Mouse (Mus musculus): ENCODE measurements around the gene Ddx58. TPM values are rescaled to one million over a fixed set of nuclear protein-coding genes. Genes with fewer than 3 reads are reported as not detected.

Ddx58 gene
- 1 to 10 TPM; 1.5 to 2.0 (median 1.9) TPM for total RNA-seq (2022)

DNA sequence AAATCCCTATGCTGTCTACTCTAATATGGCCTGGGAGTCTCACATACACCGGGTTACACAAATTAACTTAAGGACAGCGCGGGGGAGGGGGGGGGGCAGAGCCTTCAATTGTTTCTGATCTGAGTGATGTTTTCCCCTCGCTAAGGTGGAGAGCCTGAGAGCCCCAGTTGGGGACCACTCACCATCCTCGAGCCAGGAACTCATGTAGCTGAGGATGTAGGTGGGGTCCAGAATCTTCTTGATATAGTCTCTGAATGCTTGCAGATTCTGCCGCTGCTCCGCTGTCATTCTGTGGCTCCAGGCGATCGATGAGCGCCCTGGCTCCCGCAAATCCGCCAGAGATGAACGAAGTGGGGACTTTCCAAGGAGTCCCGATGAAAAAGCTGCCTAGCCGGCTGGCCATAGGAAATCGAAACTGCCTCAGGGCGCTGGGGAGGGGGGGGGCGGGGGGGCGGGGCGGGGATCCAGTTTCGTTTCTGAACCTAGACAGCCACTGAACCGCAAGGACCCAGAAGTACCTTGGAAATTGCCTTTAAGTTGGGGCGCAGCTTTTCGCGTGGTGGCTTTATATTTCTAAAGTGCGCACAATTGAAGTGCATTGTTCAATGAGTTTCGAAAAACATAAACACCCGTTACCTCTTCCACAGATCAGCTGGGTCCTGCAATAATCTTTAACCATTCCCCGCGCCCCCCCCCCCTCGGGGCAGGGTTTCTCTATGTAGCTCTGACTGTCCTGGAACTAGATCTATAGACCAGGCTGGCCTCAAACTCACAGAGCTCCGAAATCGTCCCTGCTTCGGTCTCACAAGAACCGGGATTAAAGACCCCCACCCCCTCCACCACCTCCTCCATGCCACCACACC, at the start of gene Ddx58:
Gene Ddx58 (minus strand): TSS at position 420 of the 863 bp plus-strand sequence.
- no peak for DNase-seq (ENCODE audit: low spot score in 2 of 2)

DNA sequence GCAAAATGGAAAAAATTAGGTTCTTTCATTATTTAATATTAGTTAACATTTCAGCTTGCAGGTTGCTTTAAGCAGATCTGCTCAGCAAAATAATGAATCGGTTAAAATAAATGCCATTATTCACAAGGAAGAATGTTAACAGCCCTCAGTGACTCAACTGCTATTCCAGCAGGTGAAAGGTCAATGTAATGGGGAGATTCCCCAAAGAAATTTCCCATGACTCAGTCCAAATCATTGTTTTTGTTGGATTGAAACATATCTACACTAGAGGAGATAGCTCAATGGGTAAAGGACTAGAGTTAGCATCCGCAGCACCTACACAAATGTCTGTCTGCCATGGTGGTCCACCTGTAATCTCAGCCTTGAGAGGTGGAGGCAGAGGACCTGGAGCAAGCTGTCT, 49.4 kb upstream of the Ddx58 start:
- DNase-seq (ENCODE audit: low spot score in 2 of 2) = no peak

DNA sequence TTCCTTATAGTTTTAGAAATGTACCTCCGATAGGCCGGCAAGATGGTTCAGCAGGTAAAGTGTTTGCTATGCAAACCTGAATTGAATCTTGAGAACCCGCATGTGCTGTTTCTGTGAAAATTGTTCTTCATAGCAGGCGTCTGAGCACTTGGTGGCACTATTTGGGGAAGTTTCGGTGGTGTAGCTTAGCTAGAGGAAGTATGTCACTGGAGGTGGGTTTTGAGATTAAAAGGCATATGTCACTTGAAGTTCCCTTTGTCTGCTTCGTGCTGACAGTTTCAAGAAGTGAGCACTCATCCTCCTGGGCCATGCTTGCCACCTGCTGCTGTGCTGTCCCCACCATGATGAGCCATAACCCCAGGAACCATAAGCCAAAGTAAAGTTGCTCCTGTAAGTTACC, 47.8 kb upstream of the Ddx58 start:
- no peak for DNase-seq (ENCODE audit: low spot score in 2 of 2)

DNA sequence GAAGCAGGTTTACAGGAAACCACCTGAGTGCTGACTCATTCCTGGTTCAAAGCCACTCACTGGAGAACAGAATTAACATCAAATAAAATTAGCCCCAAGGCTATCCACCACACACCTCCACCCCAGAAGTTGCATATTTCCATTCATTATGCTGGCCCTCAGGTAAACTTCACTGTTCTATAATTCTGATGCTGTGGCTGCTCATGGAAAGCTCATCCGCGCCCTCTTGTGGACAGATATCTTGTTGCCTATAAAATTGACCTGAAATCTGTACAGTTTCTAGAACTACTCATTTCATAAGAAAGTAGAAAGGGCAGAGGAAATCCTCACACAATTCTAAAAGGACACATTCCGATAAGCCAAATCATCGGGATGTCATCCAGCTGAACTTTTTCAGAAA, 46.0 kb upstream of the Ddx58 start:
- DNase-seq (ENCODE audit: low spot score in 2 of 2) = peak in 1 of 2 experiments; percentile 18

DNA sequence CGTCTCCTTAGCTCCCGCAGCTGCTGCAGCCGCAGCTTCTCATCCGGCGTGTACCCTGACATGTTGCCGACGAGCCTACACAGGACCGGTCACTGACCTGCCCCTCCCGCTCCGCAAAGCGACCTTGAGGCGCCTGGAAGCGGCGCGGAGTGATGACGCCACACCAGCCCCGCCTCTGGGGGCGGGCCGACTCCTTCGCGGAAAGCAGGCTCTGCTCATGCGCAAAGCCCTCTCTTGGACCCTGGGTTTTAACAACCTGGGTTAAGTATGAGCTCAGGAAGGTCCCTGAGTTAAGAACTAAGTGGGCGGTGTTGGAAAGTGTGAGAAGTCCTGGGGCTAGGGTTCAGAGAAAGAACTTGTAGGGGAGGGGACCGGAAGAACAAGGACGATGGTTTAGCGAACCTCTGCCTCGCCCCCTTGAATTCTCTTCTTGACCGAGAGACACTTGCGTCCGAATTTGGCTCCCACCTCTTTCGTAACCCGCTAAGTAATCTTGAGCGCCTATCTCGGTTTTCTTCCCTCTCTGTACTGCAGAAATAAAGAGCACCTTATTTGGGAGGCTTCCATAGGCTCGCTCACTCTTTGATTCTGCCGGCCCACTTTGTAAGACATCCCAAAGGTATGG, 39.8 kb upstream of the Ddx58 start, which contains the start of gene Ndufb6:
Gene Ndufb6 (minus strand): TSS at position 146 of the 625 bp plus-strand sequence.
- DNase-seq (ENCODE audit: low spot score in 2 of 2) = peak; percentile 84 to 86

DNA sequence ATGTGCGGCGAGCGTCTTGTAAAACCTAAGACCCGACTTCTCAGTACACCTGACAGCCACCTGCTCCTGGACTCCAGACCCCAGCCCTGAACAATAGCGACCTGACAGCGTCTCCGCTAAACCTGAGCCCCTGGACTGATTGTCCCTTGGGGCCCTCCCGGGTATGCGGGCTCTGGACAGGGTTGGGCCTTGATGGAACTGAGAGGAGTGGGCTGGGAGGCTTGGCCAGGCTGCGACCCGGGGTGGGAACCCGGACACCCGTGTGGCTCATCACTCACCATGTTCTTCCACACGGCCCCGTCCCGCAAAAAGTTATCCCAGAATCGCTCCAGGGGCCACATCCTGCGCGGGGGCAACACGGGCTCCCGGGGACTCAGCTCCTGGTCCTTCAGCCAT, 39.2 kb upstream of the Ddx58 start:
- no peak for DNase-seq (ENCODE audit: low spot score in 2 of 2)

DNA sequence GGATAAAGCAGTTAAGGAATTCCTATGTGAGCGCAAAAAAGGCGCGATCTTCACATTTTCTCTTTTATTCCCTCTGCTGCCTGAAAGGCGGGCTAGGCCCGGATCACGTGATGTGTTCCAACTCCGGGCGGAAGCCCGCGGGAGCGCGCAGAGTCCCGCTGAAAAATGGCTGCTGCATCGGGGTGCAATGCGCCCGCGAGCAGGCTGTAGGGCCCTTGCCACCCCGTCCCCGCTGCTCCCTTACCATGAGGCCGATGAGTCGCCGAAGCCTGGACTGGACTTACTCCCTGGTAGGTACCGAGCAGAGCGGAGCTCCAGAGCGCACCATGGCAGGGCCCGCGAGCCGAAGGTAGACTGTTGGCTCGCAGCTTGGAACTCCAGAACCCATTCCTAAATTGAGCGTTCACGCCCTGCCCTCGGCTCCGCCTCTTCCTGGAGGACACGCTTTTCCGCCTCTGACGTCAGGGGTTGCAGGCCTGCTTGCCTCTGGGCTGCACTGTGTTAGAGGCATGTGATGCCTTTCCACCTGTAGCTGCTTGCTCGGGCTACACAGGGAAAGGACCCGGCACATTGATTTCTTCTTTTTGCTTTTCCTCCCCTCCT, 29.9 kb upstream of the Ddx58 start, which contains the start of the genes Smim27 and Topors:
Gene Smim27 (plus strand): TSS at position 150 of the 603 bp plus-strand sequence.
Gene Topors (minus strand): TSS at position 421 of the 603 bp plus-strand sequence.
- peak; percentile 92 for DNase-seq (ENCODE audit: low spot score in 2 of 2)

DNA sequence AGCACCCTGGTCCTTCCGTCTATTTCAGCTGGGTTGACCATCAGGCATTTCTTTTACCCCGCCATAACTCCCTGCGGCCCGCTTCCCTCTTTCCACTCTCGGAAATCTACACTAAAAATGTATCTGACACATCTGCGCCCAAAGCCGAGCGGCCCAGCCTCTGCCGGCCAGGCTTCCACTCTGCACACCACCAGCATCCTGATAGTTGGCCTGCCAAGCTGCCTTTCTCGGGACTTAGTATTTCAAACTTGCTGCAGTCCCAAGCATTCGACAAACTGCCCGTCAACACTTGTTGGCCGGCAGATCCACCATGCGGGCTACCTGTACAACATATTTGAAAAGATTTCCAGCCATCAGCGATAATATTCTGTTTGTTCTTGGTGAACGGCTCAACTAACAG, 29.2 kb upstream of the Ddx58 start:
- DNase-seq (ENCODE audit: low spot score in 2 of 2) = no peak

DNA sequence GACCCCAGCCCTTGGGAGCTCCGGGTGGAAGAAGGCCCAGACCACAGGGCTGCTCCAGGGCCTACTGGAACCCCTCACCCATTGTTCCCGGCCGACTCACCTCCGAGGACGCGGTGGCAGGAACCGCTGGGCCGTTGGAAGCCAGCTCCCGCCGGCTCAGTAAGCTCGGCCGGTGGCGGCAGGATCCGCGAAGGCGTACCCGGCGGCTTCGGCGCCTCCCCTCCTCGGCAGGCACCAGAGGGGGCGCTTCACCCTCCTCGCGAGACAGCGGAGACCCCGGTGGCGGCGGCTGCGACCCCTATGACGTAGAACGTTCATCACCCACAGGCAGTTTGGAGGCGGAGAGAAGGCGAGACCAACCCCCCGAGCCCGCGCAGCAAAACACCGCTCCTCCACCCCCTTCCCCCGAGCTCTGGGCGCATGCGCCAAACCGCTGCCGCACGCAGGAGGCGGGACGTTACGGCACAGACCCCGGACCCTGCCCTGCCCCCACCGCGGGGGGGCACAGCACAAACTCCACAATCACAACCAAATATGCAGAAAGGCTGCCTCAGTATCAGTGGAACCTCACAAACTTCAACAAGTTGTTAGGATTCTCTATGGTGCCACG, 28.7 kb upstream of the Ddx58 start:
- DNase-seq (ENCODE audit: low spot score in 2 of 2) = peak; percentile 66 to 78

DNA sequence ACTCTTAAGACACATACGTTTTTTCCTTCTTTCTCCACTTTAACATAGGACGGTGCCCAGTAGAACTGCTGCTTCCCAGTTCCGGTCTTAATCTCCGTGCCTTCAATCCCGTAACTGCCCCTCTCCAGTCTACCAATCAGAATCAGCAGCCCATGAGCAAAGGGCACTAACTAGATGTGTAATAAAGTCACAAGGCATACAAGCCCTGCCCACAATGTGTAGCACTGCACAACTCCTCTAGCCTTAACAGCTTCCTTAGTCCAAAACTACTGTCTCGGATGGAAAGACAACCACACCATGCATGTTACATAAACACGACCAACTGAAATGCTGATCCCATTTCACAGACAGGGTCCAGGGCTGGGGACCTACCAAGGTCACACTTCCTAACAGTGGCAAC, 28.1 kb upstream of the Ddx58 start:
- DNase-seq (ENCODE audit: low spot score in 2 of 2) = no peak

DNA sequence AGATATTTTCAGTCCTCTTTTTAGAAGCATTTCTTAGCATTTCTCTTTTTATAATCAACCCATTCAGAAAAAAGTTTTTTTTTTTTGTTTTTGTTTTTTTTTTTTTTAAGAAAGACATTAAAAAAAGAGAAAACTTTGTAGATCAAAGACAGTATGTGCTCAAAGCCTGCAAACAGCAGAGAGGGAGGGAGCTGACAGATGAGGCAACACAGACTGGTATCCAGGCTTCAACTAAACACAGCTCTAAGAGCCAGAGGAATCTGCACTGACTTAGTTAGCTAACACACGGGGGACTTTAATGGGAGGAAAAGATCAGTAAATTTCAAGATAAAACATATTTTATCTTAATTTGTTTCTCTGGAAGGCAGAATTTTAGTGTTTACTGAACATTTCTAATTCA, 24.7 kb upstream of the Ddx58 start:
- DNase-seq (ENCODE audit: low spot score in 2 of 2) = no peak

DNA sequence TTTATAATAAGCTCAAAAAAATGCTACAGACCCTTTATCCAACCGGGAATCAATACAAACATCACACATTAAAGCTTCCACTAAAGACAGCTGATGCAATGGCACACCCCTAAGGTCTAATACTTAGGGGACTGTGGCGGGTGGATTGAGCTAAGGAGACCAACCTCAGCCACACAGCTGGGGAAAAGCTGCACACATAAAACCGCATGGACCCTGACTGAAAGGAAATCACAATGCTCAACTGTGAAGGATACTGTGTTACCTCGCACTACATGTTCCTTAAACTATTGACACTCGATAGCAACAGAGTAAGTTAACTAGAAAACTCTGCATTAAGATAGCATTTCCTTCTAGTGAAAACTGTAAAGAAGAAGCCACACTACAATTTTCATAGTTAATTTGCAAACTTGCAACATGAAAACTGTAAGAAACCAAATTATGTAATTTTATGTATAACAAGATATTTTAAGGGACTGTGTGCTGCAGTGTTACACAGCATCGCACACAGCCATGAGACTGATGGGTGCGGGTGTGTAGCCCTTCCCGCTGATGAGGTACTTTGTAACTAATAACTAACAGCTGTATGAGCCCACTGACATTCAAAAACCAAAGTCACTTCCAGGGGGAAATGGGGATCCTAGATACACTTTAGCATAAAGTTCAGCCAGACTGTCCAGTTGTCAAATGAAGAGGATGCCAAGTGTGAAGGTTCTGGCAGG, 14.9 kb upstream of the Ddx58 start:
- no peak for DNase-seq (ENCODE audit: low spot score in 2 of 2)

DNA sequence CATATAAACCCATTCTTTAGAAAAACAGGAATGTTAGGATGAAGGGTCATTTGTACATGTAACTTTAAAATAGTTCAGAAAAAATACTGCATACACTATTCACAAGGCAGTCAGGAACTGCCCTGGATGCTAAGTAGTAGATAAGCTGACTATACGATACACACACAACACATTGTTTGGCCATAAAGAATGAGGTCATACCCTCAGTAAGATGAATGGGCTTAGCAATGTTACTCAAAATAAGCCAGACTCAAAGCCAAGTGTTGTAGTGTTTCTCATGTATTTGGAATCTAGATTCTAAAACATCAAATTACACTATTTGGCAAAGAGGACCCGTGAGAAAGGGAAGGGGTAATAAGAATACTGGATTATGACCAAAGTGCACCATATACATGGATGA, 14.1 kb upstream of the Ddx58 start:
- no peak for DNase-seq (ENCODE audit: low spot score in 2 of 2)

DNA sequence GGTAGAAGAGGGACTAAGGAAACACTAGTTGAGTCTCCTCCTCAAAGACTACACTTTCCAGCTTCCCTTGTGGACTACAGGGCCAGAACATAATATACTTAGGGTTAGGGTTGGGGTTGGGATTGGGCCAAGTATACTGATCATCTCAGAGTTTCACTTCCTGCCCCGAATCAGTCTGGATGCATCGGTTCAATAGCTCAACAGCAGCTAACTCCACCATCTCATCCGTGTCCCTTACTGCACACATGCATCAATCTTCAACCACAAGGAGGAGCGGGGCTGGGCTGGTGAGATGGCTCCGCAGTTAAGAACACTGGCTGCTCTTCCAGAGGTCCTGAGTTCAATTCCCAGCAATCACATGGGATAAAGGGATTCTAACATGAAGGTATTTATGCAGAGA, 11.4 kb upstream of the Ddx58 start:
- DNase-seq (ENCODE audit: low spot score in 2 of 2) = no peak

DNA sequence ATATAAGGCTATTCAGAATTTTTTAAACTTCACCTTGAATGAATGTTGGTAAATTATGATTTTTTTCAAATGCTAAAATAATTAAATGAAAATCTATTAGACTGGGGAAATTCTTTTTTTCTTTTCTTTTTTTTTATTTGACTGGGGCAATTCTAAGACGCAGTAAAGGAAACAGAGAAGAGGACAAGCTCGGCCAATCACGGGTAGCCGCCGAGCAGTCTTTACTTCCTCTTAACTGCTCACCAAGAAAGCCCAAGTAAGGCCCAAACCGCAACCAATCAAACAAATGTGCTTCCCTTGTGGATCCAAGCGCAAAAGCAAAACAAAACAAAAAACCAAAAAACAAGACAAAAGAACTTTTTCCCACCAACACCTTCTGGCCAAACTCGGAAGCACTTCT, 4.4 kb upstream of the Ddx58 start:
- DNase-seq (ENCODE audit: low spot score in 2 of 2) = no peak

DNA sequence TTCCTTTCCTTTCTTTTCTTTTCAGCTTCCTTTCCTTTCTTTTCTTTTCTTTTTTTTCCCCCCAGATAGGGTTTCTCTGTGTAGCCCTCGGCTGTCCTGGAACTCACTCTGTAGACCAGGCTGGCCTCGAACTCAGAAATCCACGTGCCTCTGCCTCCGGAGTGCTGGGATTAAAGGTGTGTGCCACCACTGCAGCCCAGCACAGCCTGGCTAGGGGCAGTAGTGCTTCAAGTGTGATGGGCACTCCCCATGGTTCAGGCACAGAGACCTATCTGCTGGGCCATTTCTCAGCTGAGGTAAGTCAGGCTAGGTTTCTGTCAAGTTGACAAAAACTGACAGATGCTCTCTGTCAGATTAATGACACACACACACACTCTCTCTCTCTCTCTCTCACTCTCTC, 3.4 kb upstream of the Ddx58 start:
- DNase-seq (ENCODE audit: low spot score in 2 of 2) = no peak

DNA sequence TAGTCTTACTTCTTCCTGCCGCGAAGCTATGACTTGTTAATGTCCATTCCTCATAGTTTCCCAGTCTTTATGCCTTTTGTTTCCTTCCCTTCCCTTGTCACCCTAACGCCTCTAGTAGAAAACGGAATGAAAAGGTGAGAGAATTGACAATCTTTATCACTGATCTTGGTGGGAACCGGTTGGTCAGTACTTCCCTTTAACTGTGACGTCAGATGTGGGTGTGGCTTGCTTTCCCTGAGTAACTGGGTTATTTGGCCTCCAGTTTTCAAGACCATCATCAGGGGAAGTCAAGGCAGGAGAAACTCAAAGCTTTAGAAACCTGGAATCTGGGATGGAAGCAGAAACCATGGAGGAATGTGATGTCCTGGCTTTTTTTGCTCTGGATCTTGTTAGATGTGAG, 2.3 kb upstream of the Ddx58 start:
- DNase-seq (ENCODE audit: low spot score in 2 of 2) = no peak

DNA sequence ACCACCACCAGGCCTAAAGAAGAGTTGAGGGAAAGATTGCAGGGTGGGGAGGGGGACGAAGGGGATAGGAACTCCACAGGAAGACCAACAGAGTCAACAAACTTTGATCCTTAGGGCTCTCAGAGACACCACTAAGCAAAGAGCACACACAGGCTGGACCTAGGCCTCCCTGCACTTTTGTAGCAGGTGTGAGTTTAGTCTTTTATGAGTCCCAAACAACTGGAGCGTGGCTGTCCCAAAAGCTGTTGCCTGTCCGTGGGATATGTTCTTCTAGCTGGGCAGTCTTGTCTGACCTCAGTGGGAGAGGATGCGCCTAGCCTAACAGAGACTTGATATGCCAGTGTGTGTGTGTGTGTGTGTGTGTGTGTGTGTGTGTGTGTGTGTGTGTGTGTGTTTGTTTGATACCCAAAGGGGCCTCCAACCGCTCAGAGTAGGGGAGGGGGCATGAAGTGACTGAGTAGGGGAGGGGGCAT, 680 bp upstream of the Ddx58 start:
- no peak for DNase-seq (ENCODE audit: low spot score in 2 of 2)

DNA sequence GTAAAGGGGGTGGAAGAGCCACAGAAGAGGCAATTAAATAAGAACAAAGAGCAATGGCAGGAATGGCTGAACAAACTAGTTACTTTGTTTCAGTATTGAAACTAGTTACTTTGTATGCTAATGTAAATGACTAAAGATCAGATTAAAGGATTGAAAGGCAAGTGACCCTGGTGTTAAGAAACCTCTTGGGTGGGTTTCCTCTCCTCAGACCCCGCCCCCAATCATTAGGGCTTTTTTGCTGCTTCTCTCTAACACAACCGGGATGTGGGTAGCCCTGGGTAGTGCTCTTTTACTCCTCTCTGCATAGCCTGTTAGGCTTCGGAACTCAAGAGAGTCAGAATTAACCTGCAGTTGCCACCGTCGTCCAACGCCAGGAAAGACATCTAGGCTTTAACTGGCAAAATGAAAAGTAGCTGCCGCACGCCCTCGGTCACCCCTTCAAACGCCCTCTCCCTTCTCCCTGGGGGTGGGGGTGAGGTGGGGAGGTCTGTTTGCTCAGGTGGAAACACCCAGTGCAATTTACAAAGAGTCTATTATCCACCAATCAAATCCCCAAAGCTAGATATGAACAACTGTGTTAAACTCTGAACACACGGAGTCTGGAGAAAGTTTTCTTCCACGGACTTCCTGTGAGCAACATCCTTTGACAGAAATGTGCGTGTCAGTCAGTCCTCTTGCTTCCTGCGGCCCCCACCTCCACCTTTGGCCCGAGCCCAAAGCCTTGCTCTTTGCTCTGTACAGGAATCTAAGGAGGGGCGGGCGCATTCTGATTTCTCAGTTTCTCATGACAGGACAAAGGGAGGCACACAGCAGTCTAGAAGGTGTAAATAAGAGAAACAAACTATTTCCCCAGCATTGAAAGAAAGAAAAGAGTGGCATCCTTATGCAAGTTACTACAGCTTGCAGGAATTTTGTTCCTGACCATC, 882 bp downstream of the Ddx58 start:
- peak in 1 of 2 experiments; percentile 28 for DNase-seq (ENCODE audit: low spot score in 2 of 2)

DNA sequence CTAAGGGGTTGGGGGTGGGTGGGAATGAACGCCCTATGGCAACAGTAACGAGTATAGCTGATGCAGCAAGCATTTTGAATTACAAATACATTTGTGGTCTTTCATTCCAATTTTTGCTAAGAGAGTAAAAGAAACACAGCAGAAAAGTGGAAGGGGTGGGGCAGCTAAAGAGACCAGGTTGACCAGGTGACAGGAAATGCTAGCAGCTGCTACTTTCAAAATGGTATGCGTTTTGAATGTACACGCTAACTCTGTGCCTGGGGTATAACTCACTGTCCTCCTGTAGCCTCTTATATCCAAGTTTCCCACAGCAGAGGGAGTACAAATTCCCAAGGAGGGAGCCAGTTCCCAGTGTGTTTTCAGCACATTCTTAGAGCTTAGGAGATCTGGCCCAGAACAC, 2.8 kb downstream of the Ddx58 start:
- DNase-seq (ENCODE audit: low spot score in 2 of 2) = no peak
